Mouse (Mus musculus): ENCODE measurements at regions not wholly inside any gene's neighbourhood (a gene's known extent, or its start where the extent isn't known, plus 50 kb on each side); places are given as distances from the start of the nearest gene placed in this dataset.

GRCm38 (mm10) chr12:97918416-97918815 is 340.8 kb downstream of the Galc start:
- no peak for TF ChIP-seq CTCF (IDR thresholded peaks at IDR 0.05; ENCODE audit: borderline replicate concordance, extremely low read depth, insufficient read depth, insufficient read length)
- no peak for TF ChIP-seq POLR2A (IDR thresholded peaks at IDR 0.05; ENCODE audit: borderline replicate concordance, extremely low read depth, insufficient read depth, insufficient read length, poor library complexity, severe bottlenecking)

Data from brain, embryonic 14.5 days (tissue).